Mouse (Mus musculus) limb, embryonic 14.5 days (tissue): ENCODE measurements around the gene Drd1. TPM values are rescaled to one million over a fixed set of nuclear protein-coding genes. Genes with fewer than 3 reads are reported as not detected.

ENCODE experiments used
- ATAC-seq: fragments of 200-750 bp; cut with Nextera tagmentation; 2 replicates; pipeline ENCODE4 v1.8.0; 2017; ENCODE audit warnings: low read depth, moderate number of reproducible peaks, moderate TSS enrichment; ENCODE audit not compliant: low FRiP score
- DNase-seq: peaks from one replicate; pipeline ENCODE4 v3.0.0-alpha.2; 2015; ENCODE audit warnings: low spot score
- H3K27ac ChIP-seq: fragments of 300-500 bp; sonication (generic); replicated peaks from 2 replicates; pipeline ENCODE4 v1.5.1; 2014; ENCODE audit warnings: low read depth, mild to moderate bottlenecking, low read length, moderate library complexity, mixed read lengths
- H3K27me3 ChIP-seq: fragments of 300-500 bp; sonication (generic); 2 replicates; pipeline ENCODE4 v1.6.1; 2014; ENCODE audit warnings: low read length, mixed read lengths; ENCODE audit not compliant: control insufficient read depth, insufficient read depth
- H3K36me3 ChIP-seq: fragments of 300-500 bp; sonication (generic); 2 replicates; pipeline ENCODE4 v1.6.1; 2014; ENCODE audit warnings: mild to moderate bottlenecking, low read length, moderate library complexity, mixed read lengths; ENCODE audit not compliant: control insufficient read depth, insufficient read depth
- H3K4me1 ChIP-seq: fragments of 300-500 bp; sonication (generic); 2 replicates; pipeline ENCODE4 v1.6.1; 2014; ENCODE audit warnings: antibody characterized with exemption, low read length, mixed read lengths; ENCODE audit not compliant: control insufficient read depth, insufficient read depth
- H3K4me2 ChIP-seq: fragments of 300-500 bp; sonication (generic); replicated peaks from 2 replicates; pipeline ENCODE4 v1.6.1; 2014; ENCODE audit warnings: low read depth, mild to moderate bottlenecking, low read length, moderate library complexity; ENCODE audit not compliant: severe bottlenecking
- H3K4me3 ChIP-seq: fragments of 300-500 bp; sonication (generic); replicated peaks from 2 replicates; pipeline ENCODE4 v1.5.1; 2014; ENCODE audit warnings: low read length
- H3K9ac ChIP-seq: fragments of 300-500 bp; sonication (generic); 2 replicates; pipeline ENCODE4 v1.6.1; 2014; ENCODE audit warnings: mild to moderate bottlenecking, low read depth, low read length, moderate library complexity; ENCODE audit not compliant: severe bottlenecking
- H3K9me3 ChIP-seq: fragments of 300-500 bp; sonication (generic); 2 replicates; pipeline ENCODE4 v1.6.1; 2016; ENCODE audit warnings: low read length; ENCODE audit not compliant: control insufficient read depth
- POLR2A ChIP-seq: fragments of 200-500 bp; IDR thresholded peaks from 2 replicates; pipeline ENCODE4 v1.8.0; 2012; ENCODE audit warnings: inconsistent platforms, mild to moderate bottlenecking, moderate library complexity, borderline replicate concordance; ENCODE audit not compliant: insufficient read depth, insufficient read length; ENCODE audit errors: extremely low read depth
- WGBS: fragments of 180-500 bp; shearing (Covaris S2); extraction: QIAGEN DNeasy Blood & Tissue Kit; methylation state at CpG from one replicate; pipeline ENCODE4 v1.1.7; 2014; 5-methylcytosine and 5-hydroxymethylcytosine counted together
- polyA plus RNA-seq, 2 experiments: library from polyadenylated mRNA; depleted of rRNA in 1 of 2; stranded (reverse) in 1 of 2; unstranded in 1 of 2; fragments of >200 nt; fragmentation: Nextera tagmentation in 1 of 2; extraction: Ambion mirVana in 1 of 2; gene quantifications; 2 replicates each; pipeline versions ENCODE4 v1.2.1 to v1.2.3; 2012 to 2014

The Drd1 gene
- polyA plus RNA-seq, 2 experiments = 0.03 to 0.19 TPM

DNA sequence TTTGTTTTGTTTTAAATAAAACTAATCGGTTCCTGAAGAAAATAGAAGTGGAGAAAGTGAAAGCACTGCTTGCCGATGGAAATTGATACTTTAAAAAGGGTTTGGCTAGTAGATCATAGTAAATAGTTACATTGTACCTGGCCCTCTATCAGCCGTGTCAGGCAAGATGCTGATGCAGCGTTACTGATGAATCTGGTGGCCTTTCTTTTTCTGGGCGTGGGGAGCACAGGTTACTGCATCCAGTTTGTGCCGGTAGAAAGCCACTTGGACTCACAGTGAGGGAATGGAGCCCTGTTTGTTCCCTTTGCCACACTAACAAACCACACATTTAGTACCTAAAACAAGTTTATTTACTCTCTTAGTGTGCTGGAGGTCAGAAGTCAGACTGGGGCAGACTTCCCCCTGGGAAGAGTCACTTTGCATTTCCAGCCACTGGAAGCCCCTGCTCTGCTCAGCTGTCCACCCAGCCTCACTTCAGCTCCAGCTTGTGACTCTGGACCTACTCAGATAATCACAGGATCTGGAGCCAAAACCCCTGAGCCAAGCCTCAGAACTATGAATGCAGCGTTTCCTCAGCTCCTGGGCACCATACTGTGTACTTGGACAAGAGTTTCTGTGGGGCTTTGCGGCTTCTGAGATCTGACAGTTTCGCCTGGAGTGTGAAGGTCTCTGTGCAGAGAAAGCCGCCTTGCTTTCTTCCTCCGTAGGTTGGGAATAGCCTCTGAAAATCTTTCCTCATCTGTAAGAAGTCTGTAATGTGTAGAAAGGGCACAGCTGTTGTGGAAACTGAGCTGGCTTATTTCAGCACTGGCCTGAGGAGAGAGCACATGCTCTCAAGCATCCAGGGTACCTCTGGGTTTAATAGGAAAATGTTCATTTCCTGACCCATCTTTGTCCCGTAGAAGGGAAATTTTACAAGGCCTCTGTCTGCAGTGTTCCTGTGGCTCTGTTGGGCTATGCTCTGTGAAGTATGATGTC is 24.6 kb upstream of the Drd1 start:
- Histone ChIP-seq H3K27me3 (no peaks in the 10 kb centered on the region), H3K27ac (no peak overlapping the region), H3K4me2 (no peak overlapping the region), H3K9ac (no peak overlapping the region), H3K4me3 (no peak overlapping the region), H3K36me3 (no peaks in the 10 kb centered on the region), H3K4me1 (peaks cover 4% of the 10 kb centered on the region; the same call in 1 of the 2 replicates), H3K9me3 (no peaks in the 10 kb centered on the region)
- ATAC-seq = no peak; the same call in 1 of the 2 replicates
- peak; percentile 22 for DNase-seq
- no peak for TF ChIP-seq POLR2A
- 66% methylated on average over 12 of the region's 12 CpGs for WGBS

- Histone ChIP-seq H3K27ac (no peak overlapping the region), H3K9ac (no peak overlapping the region), H3K36me3 (no peaks in the 10 kb centered on the region), H3K4me1 (peaks cover 11% of the 10 kb centered on the region; the same call in 1 of the 2 replicates), H3K4me3 (no peak overlapping the region), H3K27me3 (no peaks in the 10 kb centered on the region), H3K4me2 (no peak overlapping the region), H3K9me3 (no peaks in the 10 kb centered on the region)
- ATAC-seq (no peak), DNase-seq (no peak)
- WGBS = 52% methylated on average over 11 of the region's 11 CpGs
- no peak for TF ChIP-seq POLR2A
These were observed 22.1 kb upstream of the Drd1 start for GRCm38 (mm10) chr13:54077470-54078174.

DNA sequence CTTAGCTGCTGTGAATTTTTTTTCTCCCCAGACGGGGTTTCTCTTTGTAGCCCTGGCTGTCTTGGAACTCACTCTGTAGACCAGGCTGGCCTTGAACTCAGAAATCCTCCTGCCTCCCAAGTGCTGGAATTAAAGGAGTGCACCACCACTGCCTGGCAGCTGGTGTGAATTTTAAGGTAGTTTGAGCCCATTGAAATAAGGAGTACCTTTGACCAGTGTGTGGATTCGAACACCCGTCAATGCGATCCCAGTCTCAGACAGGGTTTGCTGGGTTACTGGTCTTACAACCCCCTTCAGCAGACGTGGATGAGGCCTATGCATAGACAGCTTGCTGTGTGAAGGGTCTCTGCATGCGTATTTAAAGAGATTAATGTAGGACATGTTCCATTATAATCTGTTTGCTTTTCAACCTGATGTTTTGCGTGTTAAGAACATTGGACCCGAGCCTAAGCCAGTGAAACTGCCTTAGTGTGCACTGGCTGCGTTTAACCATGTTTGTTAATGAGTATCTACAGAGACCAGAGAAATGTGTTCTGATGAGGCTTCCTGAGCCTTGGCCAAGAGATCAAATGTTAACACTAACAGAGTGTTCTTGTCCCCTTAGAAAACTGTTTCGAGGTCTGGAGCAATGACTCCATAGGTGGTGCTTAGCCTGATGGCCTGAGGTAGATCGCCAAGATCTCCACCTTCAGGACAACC is 21.4 kb upstream of the Drd1 start:
- DNase-seq (no peak), ATAC-seq (no peak)
- no peaks in the 10 kb centered on the region for H3K36me3 ChIP-seq
- H3K4me1 ChIP-seq = peaks cover 14% of the 10 kb centered on the region; the same call in 1 of the 2 replicates
- H3K27me3 ChIP-seq = no peaks in the 10 kb centered on the region
- H3K4me3 ChIP-seq = no peak overlapping the region
- WGBS = 86% methylated on average over 11 of the region's 11 CpGs
- H3K4me2 ChIP-seq = no peak overlapping the region
- H3K9me3 ChIP-seq = no peaks in the 10 kb centered on the region
- no peak overlapping the region for H3K27ac ChIP-seq
- no peak for TF ChIP-seq POLR2A
- no peak overlapping the region for H3K9ac ChIP-seq

- H3K36me3 ChIP-seq = no peaks in the 10 kb centered on the region
These were observed 20.5 kb upstream of the Drd1 start for GRCm38 (mm10) chr13:54076051-54076450.

DNA sequence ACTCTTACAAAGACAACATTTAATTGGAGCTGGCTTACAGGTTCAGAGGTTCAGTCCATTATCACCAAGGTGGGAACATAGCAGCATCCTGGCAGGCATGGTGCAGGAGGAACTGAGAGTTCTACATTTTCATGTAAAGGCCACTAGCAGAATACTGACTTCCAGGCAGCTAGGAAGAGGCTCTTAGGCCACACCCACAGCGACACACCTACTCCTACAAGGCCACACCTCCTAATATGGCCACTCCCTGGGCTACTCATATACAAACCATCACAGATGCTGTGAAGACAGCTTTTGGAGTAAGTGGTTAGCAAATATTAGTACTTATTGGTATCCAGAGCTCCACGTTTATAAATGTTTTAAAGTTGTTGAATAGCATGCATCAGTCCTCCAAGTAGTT is 19.9 kb upstream of the Drd1 start:
- 90% methylated on average over 2 of the region's 2 CpGs for WGBS
- no peaks in the 10 kb centered on the region for H3K36me3 ChIP-seq
- no peak for TF ChIP-seq POLR2A
- no peaks in the 10 kb centered on the region for H3K27me3 ChIP-seq
- no peak overlapping the region for H3K4me2 ChIP-seq
- H3K9ac ChIP-seq = no peak overlapping the region
- H3K4me3 ChIP-seq = no peak overlapping the region
- no peaks in the 10 kb centered on the region for H3K9me3 ChIP-seq
- ATAC-seq (no peak), DNase-seq (no peak)
- H3K27ac ChIP-seq = no peak overlapping the region
- H3K4me1 ChIP-seq = peaks cover 10% of the 10 kb centered on the region; the same call in 1 of the 2 replicates

More at GRCm38 (mm10) chr13:54076051-54076450, 20.5 kb upstream of the Drd1 start:
- H3K27me3 ChIP-seq = no peaks in the 10 kb centered on the region
- H3K9me3 ChIP-seq = no peaks in the 10 kb centered on the region
- no peak for TF ChIP-seq POLR2A
- H3K27ac ChIP-seq = no peak overlapping the region
- DNase-seq = no peak
- no peak overlapping the region for H3K9ac ChIP-seq
- H3K4me2 ChIP-seq = no peak overlapping the region
- no peak for ATAC-seq
- WGBS = 93% methylated on average over 6 of the region's 6 CpGs
- H3K4me3 ChIP-seq = no peak overlapping the region
- peaks cover 14% of the 10 kb centered on the region; the same call in 1 of the 2 replicates for H3K4me1 ChIP-seq
